Mouse (Mus musculus) neural tube, embryonic 15.5 days (tissue): ENCODE measurements around the gene Kctd15. TPM values are rescaled to one million over a fixed set of nuclear protein-coding genes. Genes with fewer than 3 reads are reported as not detected.

Experiments
- ATAC-seq: fragments of 200-750 bp; cut with Nextera tagmentation; 2 replicates; pipeline ENCODE4 v1.8.0; 2017; ENCODE audit warnings: mild to moderate bottlenecking, moderate TSS enrichment, moderate library complexity; ENCODE audit not compliant: low FRiP score
- H3K27ac ChIP-seq: fragments of 300-500 bp; sonication (generic); replicated peaks from 2 replicates; pipeline ENCODE4 v1.5.1; 2015; ENCODE audit warnings: mild to moderate bottlenecking, inconsistent platforms
- H3K27me3 ChIP-seq: fragments of 300-500 bp; sonication (generic); replicated peaks from 2 replicates; pipeline ENCODE4 v1.6.1; 2015; ENCODE audit warnings: inconsistent platforms
- H3K36me3 ChIP-seq: fragments of 300-500 bp; sonication (generic); 2 replicates; pipeline ENCODE4 v1.6.1; 2015; ENCODE audit warnings: inconsistent platforms
- H3K4me1 ChIP-seq: fragments of 300-500 bp; sonication (generic); 2 replicates; pipeline ENCODE4 v1.6.1; 2015; ENCODE audit warnings: inconsistent platforms
- H3K4me2 ChIP-seq: fragments of 300-500 bp; sonication (generic); 2 replicates; pipeline ENCODE4 v1.6.1; 2015; ENCODE audit warnings: inconsistent platforms, mild to moderate bottlenecking, moderate library complexity
- H3K4me3 ChIP-seq: fragments of 300-500 bp; sonication (generic); replicated peaks from 2 replicates; pipeline ENCODE4 v1.5.1; 2015; ENCODE audit warnings: mild to moderate bottlenecking, inconsistent platforms
- H3K9ac ChIP-seq: fragments of 300-500 bp; sonication (generic); replicated peaks from 2 replicates; pipeline ENCODE4 v1.6.1; 2015; ENCODE audit warnings: mild to moderate bottlenecking, inconsistent platforms
- H3K9me3 ChIP-seq: fragments of 300-500 bp; sonication (generic); replicated peaks from 2 replicates; pipeline ENCODE4 v1.6.1; 2016; ENCODE audit warnings: inconsistent platforms
- WGBS: fragments of 180-500 bp; shearing (Covaris S2); methylation state at CpG from one replicate; pipeline ENCODE4 v1.1.7; 2015; ENCODE audit warnings: mixed read lengths; 5-methylcytosine and 5-hydroxymethylcytosine counted together
- polyA plus RNA-seq: library from polyadenylated mRNA; unstranded; fragments of >200 nt; fragmentation: Nextera tagmentation; extraction: Ambion mirVana; gene quantifications from 2 replicates; pipeline ENCODE4 v1.2.1, GENCODE M21; 2015

Gene Kctd15
- polyA plus RNA-seq, 1 experiment from 2014 or later: 26.0 TPM

DNA sequence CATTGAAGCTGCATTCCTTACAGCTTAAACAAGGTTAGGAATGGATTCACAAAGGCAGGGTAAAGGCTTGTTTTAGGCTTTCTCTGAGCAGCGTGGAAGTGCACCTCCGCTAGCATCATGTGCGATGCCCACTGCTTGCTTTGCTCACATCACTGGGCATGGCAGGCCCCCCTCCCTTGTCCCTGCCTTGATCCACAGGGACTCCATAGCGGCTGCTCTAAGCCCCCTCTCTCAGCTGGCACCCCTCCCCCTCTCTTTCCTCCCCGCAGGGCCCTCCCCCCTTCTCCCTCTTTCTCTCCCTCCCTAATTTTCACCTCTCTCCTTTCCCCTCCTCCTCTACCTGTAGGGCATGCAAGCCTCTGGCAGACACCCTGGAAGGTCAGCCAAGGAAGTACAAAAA is 5.7 kb upstream of the Kctd15 start:
- no peak overlapping the region for H3K4me3 ChIP-seq
- no peaks in the 10 kb centered on the region for H3K9me3 ChIP-seq
- 13% methylated on average over 5 of the region's 5 CpGs for WGBS
- H3K27me3 ChIP-seq: no peaks in the 10 kb centered on the region
- no peak for ATAC-seq
- no peaks in the 10 kb centered on the region for H3K36me3 ChIP-seq
- no peak overlapping the region for H3K9ac ChIP-seq
- H3K4me1 ChIP-seq: peaks cover 8% of the 10 kb centered on the region
- H3K27ac ChIP-seq: no peak overlapping the region
- no peak overlapping the region for H3K4me2 ChIP-seq

DNA sequence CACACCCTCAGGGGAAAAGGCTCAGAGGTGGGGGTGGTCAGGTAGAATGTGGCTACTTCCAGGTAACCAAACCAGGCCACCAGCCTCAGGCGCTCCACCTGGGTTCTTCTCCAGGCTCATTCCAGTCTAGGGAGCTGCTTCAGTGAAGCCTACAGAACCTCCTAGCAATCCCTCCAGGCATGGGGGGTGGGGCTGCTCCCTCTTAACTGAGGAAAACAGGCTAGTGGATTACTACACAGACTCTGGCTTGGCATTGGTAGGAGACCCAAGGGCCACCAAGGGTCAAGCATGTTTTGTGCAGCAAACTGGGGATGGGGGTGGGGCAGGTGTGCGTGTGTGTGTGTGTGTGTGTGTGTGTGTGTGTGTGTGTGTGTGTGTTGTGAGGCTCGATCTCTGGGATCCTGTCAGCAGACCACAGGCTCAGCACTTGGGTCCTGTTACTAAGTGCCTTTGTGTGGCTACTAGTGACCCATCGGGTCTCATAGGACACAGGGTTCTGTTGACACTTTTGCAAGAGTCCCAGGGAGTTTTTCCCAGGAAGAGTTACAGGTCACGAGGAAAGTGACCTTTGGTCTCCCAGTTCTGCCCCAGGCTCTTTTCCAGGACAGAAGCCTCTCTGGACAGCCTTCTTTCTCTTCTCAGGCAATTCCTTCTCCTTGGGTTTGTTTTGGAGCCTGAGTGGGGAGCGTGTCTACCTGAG is 3.0 kb upstream of the Kctd15 start:
- H3K4me2 ChIP-seq: no peak overlapping the region
- WGBS: 77% methylated on average over 6 of the region's 6 CpGs

DNA sequence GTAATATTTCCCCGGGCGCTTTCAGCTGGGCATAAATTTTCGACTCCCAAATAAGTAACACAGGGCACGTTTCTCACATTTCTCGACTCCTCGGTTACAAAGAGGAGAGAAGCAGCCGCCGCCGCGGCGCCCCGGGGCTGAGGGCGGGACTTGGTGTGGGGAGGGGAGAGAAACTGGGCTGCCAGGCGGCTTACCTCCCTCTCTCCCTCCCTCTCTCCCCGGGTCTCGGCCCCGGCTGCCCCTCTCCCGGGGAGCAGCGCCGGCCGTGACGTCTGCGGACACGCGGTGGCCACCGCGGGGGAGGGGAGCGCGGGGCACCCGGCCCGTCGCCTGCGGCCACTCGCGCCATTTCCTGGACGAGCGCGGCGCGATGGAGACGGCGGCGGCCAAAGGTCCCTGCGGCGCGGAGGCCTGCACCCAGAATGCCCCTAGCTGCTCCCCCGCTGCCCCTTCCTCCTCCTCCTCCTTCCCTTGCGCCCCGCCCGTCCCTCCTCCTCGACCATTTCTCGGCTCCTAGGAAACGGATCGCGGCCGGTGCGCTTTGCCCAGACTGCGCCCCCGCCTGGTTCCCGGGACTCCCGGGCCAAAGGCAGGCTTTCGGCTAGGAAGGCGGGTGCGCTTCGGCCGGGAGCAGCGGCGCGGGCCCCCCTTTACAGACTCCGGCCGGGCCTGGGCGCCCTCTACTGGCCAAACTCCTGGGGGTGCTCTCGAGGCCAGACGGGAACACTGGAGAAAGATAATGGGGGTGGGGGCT is 1.3 kb downstream of the Kctd15 start:
- Histone ChIP-seq H3K36me3 (no peaks in the 10 kb centered on the region), H3K27ac (peak overlapping the region; percentile 100), H3K4me1 (peaks cover 37% of the 10 kb centered on the region), H3K4me3 (peak overlapping the region; percentile 69), H3K4me2 (peak overlapping the region; percentile 91), H3K9ac (peak overlapping the region; percentile 92), H3K27me3 (no peaks in the 10 kb centered on the region), H3K9me3 (no peaks in the 10 kb centered on the region)
- 0% methylated on average over 58 of the region's 74 CpGs for WGBS
- peak; percentile 82 for ATAC-seq

More for the DNA sequence above, 3.0 kb upstream of the Kctd15 start:
- Histone ChIP-seq H3K4me1 (peaks cover 15% of the 10 kb centered on the region), H3K9ac (no peak overlapping the region), H3K9me3 (no peaks in the 10 kb centered on the region), H3K4me3 (no peak overlapping the region), H3K27me3 (no peaks in the 10 kb centered on the region), H3K27ac (no peak overlapping the region), H3K36me3 (no peaks in the 10 kb centered on the region)
- ATAC-seq: no peak

DNA sequence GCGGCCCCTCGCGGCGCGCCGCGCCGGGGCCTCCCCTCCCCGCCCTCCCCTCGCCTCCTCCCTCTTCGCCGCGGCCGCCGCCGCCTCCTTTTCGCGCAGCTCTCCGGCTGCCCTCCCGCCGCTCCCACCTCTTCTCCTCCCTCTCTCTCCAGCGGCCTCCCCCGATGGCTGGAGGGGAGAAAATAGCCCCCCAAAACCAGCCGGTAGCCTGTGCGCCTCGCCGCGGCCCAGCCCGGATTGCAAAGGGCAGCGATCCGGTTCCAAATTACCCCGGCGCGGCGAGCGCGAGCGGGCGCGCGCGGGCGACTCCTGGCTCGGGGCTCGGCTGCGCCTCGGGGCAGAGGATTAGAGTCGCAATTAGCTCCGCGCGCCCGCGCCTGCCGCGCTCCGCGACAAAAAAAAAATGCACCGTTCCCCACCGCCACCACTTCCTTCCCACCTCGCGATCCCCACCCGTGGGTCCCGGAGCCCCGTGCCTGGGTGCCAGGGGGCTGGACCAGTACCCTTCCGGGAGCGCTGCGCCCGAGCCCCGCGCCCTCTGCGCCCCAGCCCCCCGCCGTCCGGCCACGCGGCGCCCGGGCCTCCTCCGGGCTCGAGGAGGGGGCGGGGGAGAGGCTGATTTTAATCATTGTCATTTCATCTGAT is 2.0 kb downstream of the Kctd15 start:
- peak overlapping the region; percentile 100 for H3K27ac ChIP-seq
- peak overlapping the region; percentile 92 for H3K9ac ChIP-seq
- H3K4me2 ChIP-seq: peak overlapping the region; percentile 91
- H3K27me3 ChIP-seq: no peaks in the 10 kb centered on the region
- ATAC-seq: peak; percentile 56
- H3K36me3 ChIP-seq: 0 out of 2 replicates have a peak, but pooled peaks cover 4% of the 10 kb centered on the region
- H3K4me3 ChIP-seq: peak overlapping the region; percentile 69
- WGBS: under 1% methylated on average over 58 of the region's 81 CpGs
- H3K9me3 ChIP-seq: no peaks in the 10 kb centered on the region
- peaks cover 43% of the 10 kb centered on the region for H3K4me1 ChIP-seq

DNA sequence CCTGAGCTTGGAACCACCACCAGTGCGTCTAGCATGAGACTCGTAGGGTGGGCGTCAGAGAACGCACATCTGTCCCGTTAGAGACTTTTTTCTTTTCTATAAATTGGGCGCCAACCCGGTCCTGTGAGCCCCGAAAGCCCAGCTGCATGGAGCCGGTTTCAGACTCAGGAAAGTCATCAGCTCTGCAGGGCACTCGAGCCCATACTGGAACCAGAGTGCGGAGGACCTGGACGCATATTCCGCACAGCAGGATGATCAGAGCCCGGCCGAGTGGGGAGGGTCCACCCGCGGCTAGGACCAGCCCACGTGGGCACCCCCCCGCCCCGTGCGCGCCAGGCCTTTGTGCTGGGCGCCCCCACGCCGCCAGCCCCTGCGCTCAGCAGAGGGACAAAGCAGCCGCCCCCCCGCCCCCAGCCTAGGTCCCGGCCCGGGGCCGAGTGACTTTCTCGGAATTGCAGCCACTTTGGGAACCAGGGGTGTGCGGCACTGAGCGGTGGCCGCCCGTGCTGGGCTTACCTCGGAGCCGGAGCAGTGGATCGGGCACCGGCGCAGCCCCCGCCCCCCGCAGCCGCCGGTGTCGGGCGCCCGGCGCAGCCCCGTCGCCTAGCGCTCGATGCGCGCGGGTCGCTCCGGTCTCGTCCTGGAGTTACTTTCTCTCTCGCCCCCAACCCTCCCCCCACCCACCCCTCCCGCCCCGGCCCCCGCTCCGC is 2.6 kb downstream of the Kctd15 start:
- Histone ChIP-seq H3K36me3 (peaks cover 10% of the 10 kb centered on the region; the same call in 1 of the 2 replicates), H3K27me3 (no peaks in the 10 kb centered on the region), H3K27ac (peak overlapping the region; percentile 100), H3K4me1 (peaks cover 50% of the 10 kb centered on the region), H3K4me3 (peak overlapping the region; percentile 69), H3K4me2 (peak overlapping the region; percentile 91), H3K9ac (peak overlapping the region; percentile 92), H3K9me3 (no peaks in the 10 kb centered on the region)
- WGBS: under 1% methylated on average over 39 of the region's 64 CpGs
- peak; percentile 45 for ATAC-seq

DNA sequence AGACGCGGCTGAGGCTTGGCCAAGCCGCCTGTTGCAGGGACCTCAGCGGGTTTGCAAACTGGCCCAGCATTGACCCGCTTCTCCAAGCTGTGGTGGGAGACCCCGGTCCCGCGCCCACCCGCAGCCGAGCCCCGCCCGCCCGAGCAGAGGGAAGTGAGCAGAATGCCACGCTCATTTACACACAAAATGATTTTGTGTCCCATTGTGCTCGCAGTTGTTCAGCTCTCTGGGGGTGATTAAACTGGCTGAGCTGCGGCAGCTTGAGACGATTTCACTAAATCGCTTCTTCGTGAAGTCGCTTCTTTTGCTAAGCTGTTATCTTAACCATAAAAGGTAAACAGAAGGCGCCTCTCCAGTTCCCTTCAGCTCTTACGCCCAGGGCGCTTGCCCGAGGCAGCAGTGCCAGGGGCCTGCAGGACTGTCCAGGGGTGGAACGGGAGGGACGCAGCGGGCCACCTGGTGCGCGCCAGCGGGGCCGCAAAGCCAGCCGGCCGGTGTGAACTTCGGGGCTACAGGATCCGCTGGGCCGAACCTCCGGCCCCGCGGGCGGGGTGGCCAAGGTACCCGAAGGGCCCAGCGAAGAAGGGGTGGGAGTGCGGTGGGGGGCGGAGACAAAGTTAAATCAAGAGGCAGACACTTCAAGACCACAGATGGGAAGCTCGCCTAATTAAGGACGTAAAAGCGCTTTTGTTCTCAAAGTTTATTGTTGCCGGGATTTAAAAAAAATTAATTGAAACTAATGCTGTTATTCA is 3.6 kb downstream of the Kctd15 start:
- Histone ChIP-seq H3K4me1 (peaks cover 52% of the 10 kb centered on the region), H3K4me3 (peak overlapping the region; percentile 69)
- WGBS: 0% methylated on average over 48 of the region's 48 CpGs

DNA sequence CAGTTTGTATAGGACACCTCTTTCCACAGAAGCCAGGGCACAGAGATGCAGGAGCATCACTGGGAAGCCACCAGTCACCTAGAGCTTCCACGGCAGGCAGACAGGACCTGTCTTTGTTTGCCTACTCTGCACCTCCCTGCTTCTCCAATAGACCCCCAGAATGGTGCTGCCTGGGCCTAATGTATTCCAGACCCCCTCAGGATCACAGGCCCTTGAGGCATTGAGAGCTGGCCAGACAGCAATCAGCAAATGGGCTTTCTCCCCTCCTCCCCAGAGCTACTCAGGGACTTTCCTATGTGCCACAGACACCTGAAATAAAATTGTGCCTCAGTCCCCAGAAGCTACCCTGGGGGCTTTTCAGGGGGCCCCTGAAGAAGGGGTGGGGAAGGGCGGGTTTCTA is 5.2 kb downstream of the Kctd15 start:
- Histone ChIP-seq H3K36me3 (peaks cover 23% of the 10 kb centered on the region), H3K9ac (peak overlapping the region; percentile 21; the same call in 1 of the 2 replicates), H3K4me1 (peaks cover 63% of the 10 kb centered on the region), H3K27ac (peak overlapping the region; percentile 54), H3K4me3 (peak overlapping the region; percentile 69), H3K27me3 (no peaks in the 10 kb centered on the region), H3K9me3 (no peaks in the 10 kb centered on the region), H3K4me2 (peak overlapping the region; percentile 91)
- ATAC-seq: no peak
- WGBS: 18% methylated on average over 2 of the region's 2 CpGs

More for the DNA sequence above, 3.6 kb downstream of the Kctd15 start:
- Histone ChIP-seq H3K4me2 (peak overlapping the region; percentile 91), H3K9ac (peak overlapping the region; percentile 92), H3K27ac (peak overlapping the region; percentile 100), H3K36me3 (peaks cover 17% of the 10 kb centered on the region; the same call in 1 of the 2 replicates), H3K27me3 (no peaks in the 10 kb centered on the region), H3K9me3 (no peaks in the 10 kb centered on the region)
- no peak for ATAC-seq

DNA sequence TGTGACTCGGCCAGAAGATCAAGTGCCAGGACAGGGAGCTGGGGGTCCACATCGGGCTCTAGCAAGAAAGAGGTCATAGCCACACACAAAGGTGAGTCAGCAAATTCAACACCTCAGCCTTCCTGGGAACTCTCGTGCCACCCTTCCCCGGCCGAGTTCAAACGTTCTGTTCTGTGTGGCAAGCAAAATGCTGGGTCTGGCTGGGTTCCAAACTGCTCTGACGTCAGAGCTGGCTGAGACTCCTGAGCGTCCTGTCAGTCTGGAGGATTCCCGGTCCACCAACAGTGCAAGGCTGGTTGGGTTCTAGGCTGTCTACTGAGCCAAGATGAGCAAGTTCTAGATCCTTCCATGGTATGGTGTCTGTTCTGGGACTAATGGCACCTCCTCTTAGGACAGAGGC is 9.5 kb downstream of the Kctd15 start:
- H3K36me3 ChIP-seq: peaks cover 44% of the 10 kb centered on the region
- H3K4me2 ChIP-seq: no peak overlapping the region
- no peaks in the 10 kb centered on the region for H3K27me3 ChIP-seq
- no peak overlapping the region for H3K9ac ChIP-seq
- no peak overlapping the region for H3K27ac ChIP-seq
- no peak overlapping the region for H3K4me3 ChIP-seq
- ATAC-seq: no peak
- H3K9me3 ChIP-seq: no peaks in the 10 kb centered on the region
- peaks cover 72% of the 10 kb centered on the region for H3K4me1 ChIP-seq
- WGBS: 50% methylated on average over 9 of the region's 9 CpGs

DNA sequence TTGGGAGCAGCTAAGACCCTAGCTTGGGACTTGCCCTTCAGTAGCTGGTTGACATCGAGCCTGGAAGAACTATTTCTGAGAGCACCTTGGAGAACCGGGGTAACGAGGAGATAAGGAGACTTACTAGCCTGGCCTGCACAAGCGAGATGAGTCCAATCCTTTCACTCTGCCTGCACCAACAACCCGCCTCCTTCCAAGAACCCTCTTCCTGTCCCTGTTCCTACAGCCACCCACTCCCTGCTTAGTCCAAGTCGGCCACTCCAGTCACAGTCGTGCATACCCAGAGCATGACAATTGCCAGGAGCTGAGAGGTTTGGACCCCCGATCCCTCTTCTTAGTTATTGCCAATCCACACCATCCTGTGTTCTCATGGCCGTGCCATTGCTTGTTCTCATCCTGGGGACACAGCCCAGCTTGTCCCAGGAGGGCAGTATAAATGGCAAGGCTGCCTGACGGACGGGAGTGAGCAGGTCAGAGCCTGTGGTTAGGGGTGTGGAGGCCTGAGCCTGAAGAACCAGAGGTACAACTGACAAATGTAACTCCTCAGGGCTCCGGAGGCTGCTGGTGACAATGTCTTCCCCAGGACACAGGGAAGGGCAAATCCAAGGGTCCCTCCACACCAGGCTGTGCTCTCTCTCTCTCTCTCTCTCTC is 10.3 kb downstream of the Kctd15 start:
- Histone ChIP-seq H3K9me3 (no peaks in the 10 kb centered on the region), H3K36me3 (peaks cover 50% of the 10 kb centered on the region), H3K27ac (no peak overlapping the region), H3K4me1 (peaks cover 64% of the 10 kb centered on the region), H3K9ac (no peak overlapping the region), H3K4me2 (no peak overlapping the region), H3K27me3 (no peaks in the 10 kb centered on the region), H3K4me3 (no peak overlapping the region)
- no peak for ATAC-seq
- WGBS: 71% methylated on average over 12 of the region's 12 CpGs

DNA sequence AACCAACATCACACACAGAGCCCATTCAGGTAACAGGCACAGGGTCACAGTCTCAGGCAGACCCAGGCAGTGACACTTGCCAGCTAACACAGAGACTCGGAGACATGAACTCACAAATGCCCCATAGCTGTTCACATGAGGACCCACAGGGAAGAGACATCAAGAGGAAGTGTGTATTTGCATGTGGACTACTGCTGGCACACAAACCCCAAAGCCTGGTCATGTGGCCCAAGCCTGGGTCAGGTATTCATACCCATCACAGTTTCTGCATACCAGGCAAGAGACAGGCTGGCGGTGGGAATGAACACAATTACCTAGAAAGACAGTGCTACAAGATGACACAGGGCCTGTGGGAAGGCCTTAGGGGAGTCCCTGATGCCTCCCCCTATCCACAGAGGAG is 10.9 kb downstream of the Kctd15 start:
- no peak overlapping the region for H3K27ac ChIP-seq
- H3K4me3 ChIP-seq: no peak overlapping the region
- peaks cover 54% of the 10 kb centered on the region for H3K36me3 ChIP-seq
- H3K4me1 ChIP-seq: peaks cover 58% of the 10 kb centered on the region
- no peak overlapping the region for H3K9ac ChIP-seq
- H3K4me2 ChIP-seq: no peak overlapping the region
- no peaks in the 10 kb centered on the region for H3K27me3 ChIP-seq
- no peaks in the 10 kb centered on the region for H3K9me3 ChIP-seq
- 90% methylated on average over 2 of the region's 2 CpGs for WGBS
- no peak for ATAC-seq
